Mouse (Mus musculus): ENCODE results near the gene BC025920. TPM values are rescaled to one million over a fixed set of nuclear protein-coding genes. Genes with fewer than 3 reads are reported as not detected.

Gene BC025920
- total RNA-seq, 2 experiments from 2014 or later, result 3.1 to 3.3 TPM

DNA sequence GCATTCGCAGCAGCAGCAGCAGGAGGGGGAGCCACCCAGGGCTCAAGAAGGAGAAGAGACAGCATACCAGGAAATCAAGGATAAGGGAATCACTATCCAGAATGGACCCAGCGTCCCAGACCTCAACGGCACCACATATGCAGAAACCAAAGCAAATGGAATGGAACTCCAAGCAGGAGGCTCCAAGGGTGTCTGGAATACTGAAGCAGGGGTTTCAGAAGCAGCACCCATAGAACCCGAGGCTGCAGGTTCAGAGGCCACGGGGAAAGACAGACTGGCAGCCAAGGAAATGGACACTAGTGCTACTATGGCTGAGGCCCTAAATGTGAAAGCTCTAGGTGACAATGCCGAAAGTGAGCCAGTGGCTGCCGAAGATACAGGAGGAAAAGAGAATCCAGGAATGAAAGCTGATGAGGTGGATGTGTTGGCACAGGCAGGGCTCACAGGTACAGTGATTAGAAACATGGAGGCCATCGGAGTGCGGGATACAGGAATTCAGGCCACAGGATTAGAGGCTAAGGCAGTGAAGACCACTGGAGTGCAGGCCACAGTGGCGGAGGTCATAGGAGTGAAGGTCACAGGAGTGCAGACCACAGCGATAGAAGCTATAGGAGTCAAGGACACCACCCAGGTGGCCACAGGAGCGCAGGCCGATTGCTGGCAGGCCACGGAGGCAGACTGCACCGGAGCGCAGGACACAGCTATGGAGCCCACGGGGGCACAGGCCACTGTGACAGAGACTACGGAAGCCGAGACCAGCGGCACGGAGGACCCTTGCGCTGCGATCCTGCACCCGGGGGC is 36.8 kb downstream of the BC025920 start:
- no peak for DNase-seq (ENCODE audit: low spot score)

DNA sequence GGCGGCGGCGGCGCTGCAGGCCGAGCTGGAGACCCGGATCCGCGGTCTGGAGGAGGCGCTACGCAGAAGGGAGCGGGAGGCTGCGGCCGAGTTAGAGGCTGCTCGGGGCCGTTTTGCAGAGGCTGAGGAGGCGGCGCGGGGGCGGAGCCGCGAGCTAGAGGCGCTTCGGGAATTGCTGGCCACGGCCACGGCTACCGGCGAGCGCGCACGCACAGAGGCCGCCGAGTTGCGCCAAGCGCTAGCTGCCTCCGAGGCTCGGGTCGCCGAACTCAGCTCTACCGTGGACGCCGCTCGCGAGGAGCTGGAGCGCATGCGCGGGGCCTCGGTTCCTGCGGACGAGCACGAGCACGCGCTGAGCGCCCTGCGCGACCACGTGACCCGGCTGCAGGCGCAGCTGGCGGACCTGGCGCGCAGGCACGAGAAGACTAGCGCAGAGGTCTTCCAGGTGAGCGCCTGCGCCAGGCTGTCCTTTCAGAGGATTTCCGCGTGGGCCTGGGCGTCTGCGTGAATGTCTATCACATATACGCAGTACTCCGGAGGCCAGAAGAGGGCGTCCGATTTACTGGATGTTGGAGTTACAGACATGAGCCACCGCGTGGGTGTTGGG is 37.5 kb downstream of the BC025920 start:
- DNase-seq (ENCODE audit: low spot score), result peak; percentile 94

DNA sequence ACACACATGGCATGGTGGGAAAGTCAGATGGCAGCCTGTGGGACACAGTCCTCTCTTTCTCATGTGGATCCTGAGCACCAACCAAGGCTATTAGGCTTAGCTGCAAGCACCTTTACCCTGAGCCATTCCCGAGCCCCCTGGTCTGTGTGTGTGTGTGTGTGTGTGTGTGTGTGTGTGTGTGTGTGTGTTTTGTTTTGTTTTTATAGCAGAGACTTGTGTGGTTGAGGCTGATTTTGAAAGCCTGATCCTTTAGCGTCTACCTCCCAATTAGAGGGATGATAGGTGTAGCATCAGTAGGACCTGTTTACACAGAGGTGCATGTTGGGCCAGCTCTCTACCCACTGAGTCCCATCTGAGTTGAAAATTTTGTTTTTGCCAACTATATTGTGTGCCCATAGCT is 38.1 kb downstream of the BC025920 start:
- DNase-seq (ENCODE audit: low spot score), result no peak

DNA sequence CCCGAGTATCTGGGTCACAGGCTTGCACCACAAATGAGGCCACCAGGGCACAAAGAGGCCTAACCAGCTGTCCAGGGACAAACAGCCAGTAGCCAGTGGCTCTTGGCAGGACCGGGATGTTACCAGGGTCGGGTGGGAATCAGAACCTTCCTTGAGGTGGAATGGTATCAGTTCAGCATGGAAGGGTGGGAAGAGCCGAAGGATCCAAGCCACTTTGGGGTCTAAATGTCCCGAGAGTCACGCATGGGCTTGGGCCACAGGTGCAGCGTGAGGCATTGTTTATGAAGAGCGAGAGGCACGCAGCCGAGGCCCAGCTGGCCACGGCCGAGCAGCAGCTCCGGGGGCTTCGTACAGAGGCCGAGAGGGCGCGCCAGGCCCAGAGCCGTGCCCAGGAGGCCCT is 38.6 kb downstream of the BC025920 start:
- no peak for DNase-seq (ENCODE audit: low spot score)

DNA sequence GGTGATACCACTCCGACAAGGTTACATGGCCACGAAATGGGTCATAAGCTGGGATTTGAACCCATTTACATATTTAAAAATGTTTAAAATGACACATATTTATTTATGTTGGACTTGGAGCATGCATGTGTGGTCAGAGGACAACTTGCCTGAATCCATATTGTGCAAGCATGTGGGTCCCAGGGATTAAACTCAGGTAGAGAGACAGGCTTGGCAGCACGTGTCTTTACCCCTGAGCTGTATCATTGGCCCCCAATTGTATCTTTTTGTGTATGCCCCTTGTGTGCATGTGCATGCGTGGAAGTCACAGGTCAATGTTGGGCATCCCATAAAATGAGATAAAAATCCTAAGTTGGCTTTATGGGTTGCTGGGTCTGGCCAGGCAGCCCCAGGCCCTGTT is 39.3 kb downstream of the BC025920 start:
- no peak for DNase-seq (ENCODE audit: low spot score)

DNA sequence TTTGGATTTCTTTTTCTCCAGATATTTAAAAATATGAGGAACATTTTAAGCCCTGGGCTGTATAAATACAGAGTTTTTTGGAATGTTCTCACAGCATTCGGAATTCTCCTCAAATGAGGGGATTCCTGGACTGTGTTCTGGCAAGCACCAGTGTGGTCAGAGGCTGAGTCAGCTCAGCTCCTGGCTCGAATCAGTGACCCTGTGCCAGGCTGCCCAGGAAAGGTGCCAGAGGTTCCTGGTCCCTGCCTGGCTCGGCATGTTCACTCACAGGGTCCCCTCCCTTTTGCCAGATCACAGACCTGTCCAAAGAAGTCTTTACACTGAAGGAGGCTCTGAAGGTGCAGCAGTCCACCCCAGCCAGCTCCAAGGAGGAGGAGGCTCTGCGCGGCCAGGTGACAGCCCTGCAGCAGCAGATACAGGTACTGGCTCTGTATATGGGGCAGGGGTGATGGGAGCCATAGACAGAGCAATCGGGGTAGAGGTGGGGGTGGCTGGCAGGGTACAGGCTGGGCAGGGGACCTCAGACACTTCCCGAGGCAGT is 40.0 kb downstream of the BC025920 start:
- DNase-seq (ENCODE audit: low spot score), result no peak

DNA sequence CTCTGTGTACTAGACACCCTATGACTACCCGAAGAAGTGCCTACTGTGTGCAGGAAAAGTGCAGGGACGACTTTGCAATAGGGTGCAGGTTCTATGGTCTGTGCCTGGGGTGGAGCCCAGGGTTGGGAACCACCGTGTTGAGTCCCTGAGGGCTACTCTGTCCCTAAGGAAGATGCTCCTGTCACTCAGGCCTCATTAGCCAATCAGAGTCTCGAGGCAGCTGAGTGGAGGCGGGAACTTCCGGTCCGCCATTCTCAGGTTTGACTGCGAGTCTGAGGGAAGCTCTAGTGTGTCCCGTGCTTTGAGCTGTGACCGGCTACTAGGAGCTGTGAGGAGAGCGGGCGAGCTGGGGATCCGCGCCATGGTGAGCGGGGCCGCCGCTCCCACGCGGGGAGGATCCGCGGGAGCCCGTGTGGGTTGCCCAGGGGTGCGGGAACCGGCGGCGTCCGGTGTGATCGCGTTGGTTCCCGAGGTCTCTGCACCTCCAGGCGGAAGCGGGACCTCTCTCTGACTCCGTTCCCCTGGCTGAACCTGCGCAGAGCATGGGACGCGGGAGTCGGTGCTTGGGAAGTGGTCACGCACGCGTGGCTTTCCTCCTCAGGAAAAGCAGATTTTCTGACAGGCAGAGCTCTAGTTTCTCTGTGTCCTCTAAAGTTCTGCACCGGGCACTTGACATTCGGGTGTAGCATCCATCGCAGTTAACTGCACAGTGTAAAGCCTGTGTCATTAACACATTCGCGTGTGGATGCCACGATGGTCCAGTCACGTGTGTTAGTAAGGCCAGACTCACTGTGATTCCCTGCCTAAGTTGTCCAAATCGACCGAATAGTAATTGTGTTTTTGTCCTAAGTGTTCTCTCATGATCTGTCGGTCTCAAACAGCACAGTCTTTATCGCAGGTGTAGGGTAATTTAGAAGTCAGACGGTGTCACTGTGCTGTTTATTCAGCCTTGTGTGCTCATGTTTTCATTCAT is 43.0 kb downstream of the BC025920 start, which contains the start of gene Gm10778:
Gene Gm10778, plus strand, starts transcription at position 257 of the 973 bp plus-strand sequence.
- DNase-seq (ENCODE audit: low spot score), result peak; percentile 90

DNA sequence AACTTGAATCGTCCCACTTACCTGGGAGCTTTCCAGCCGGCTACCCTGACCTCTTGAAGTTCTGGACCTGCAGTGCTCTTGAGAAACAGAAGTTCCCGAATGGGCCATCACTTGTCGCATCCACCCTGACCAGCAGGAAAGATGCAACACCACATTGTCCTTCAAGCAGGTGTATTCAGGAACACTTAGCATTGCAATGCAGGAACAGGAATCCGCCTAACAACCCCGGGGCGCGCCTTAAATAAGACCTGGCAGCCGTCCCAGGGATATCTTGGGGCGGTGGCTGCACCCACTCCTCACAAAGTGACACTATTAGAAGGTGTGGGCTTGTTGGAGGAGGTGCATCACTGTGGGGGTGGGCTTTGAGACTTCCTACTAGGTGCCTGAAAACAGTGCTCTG is 49.1 kb downstream of the BC025920 start:
- DNase-seq (ENCODE audit: low spot score), result no peak

DNA sequence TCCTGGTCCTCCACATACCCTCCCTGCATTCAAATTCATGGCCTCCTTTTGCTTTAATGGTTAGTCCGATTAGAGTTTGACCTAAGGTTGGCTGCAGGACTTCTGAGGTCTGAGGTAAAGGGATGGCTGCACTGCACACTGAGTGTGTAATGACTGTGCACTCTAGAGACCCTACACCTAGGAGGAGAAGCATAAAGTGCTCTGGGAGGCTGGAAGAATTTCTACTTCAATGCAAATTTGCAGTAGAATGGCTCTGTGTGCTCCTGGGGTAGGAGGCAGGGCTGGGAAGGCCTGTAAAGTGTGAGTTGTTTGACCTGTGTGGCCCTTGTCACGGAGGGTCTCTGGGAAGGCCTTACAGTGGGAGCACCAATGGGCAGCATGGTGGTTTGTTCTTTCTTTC is 50.1 kb downstream of the BC025920 start:
- no peak for DNase-seq (ENCODE audit: low spot score)

Other genes starting within 250 kb of the BC025920 start
- 1 to 10 TPM; 2.3 to 2.8 TPM for gene Mfsd12, start 248.8 kb upstream of the BC025920 start, total RNA-seq (2021)
- gene 4930404N11Rik, start 240.5 kb upstream of the BC025920 start, total RNA-seq (2021), result under 1 TPM; 0.23 to 0.66 TPM
- gene Fzr1, start 227.8 kb upstream of the BC025920 start, total RNA-seq (2021), result 10 to 100 TPM; 15.3 to 15.4 TPM
- gene Dohh, start 221.8 kb upstream of the BC025920 start, total RNA-seq (2021), result 10 to 100 TPM; 41.1 to 44.1 TPM
- under 1 TPM; 0.57 to 0.97 TPM for gene Gm48551, start 221.8 kb upstream of the BC025920 start, total RNA-seq (2021)
- gene Gm48552, start 217.3 kb upstream of the BC025920 start, total RNA-seq (2021), result under 1 TPM in 1 of 2 experiments, not detected in 1; 0.34 TPM
- not detected for gene Smim24, start 213.2 kb upstream of the BC025920 start, total RNA-seq (2021)
- 100 to 1,000 TPM; 232 to 244 TPM for gene Nfic, start 150.6 kb upstream of the BC025920 start, total RNA-seq (2021)
- under 1 TPM; 0.05 to 0.07 TPM for gene Celf5, start 123.6 kb upstream of the BC025920 start, total RNA-seq (2021)
- 10 to 100 TPM; 41.0 to 45.8 TPM for gene Ncln, start 109.9 kb upstream of the BC025920 start, total RNA-seq (2021)
- gene S1pr4, start 106.1 kb upstream of the BC025920 start, total RNA-seq (2021), result under 1 TPM; 0.71 to 0.78 TPM
- gene Gna15, start 82.0 kb upstream of the BC025920 start, total RNA-seq (2021), result under 1 TPM; 0.53 to 0.57 TPM
- gene Gna11, start 61.1 kb upstream of the BC025920 start, total RNA-seq (2021), result 10 to 100 TPM; 26.2 to 31.8 TPM
- 100 to 1,000 TPM; 947 to 962 TPM for gene Aes, start 46.8 kb upstream of the BC025920 start, total RNA-seq (2021)
- 1 to 10 TPM; 4.9 to 7.4 TPM for gene Tle2, start 31.7 kb upstream of the BC025920 start, total RNA-seq (2021)
- gene Tle6, start 5.2 kb upstream of the BC025920 start, total RNA-seq (2021), result 1 to 10 TPM; 4.5 to 6.1 TPM
- 1 to 10 TPM; 4.4 to 4.7 TPM for gene Sirt6, start 21.5 kb downstream of the BC025920 start, total RNA-seq (2021)
- gene Ankrd24, start 22.3 kb downstream of the BC025920 start, total RNA-seq (2021), result 10 to 100 TPM; 10.2 to 10.6 TPM
- gene Gm10778, start 42.8 kb downstream of the BC025920 start, total RNA-seq (2021), result 1 to 10 TPM; 1.4 to 1.6 TPM
- gene Zfp433, start 98.6 kb downstream of the BC025920 start, total RNA-seq (2021), result 1 to 10 TPM; 5.2 to 6.2 TPM
- under 1 TPM; 0.53 to 0.95 TPM for gene Gm3055, start 164.9 kb downstream of the BC025920 start, total RNA-seq (2021)
- under 1 TPM; 0.78 to 1.00 TPM for gene Gm4767, start 205.9 kb downstream of the BC025920 start, total RNA-seq (2021)

Measured in gastrocnemius, adult 18-20 months (tissue).